Mouse (Mus musculus): ENCODE results near the gene Armc7. TPM values are rescaled to one million over a fixed set of nuclear protein-coding genes. Genes with fewer than 3 reads are reported as not detected.

Gene Armc7
- polyA plus RNA-seq (2015; fragmentation: Nextera tagmentation; extraction: Ambion mirVana) = 30.0 and 34.5 TPM in 2 replicates

DNA sequence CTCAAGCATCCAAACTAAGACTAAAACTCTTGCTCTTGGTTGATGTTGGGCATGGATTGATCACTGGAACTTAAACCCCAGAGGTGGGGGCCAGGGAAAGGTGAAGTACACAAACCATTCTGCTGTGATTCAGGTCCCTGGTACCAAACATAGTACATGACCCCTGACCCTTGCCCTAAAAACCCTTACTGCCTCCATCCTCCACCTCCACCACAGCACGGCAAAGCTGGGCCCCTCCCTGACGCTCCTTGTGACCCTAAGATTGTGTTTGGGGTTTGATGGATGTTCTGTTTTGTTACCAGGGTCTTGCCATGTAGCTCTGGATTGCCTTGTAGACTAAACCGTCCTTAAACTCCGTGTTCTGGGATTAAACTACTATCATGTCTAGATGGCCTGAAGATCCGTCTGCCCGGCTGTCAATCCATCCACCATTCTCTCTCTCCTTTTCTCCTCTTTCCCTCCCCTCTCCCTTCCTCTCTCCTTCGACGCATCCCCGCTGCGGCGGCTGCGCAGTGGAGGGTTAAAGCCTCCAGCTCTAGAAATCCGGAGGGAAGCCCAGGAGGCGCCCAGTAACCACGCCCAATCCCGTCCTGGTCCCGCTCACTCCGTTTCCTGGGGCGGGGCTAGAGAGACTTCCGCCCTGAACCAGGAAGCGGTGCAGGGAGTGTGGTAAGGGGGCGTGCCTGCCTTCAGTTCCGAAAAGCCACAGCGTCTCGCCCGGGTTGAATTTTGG is at the start of gene Armc7:
TSS of gene Armc7 (plus strand) at position 643 of the 733 bp plus-strand sequence.
- DNase-seq (ENCODE audit: low spot score) = peak; percentile 97

DNA sequence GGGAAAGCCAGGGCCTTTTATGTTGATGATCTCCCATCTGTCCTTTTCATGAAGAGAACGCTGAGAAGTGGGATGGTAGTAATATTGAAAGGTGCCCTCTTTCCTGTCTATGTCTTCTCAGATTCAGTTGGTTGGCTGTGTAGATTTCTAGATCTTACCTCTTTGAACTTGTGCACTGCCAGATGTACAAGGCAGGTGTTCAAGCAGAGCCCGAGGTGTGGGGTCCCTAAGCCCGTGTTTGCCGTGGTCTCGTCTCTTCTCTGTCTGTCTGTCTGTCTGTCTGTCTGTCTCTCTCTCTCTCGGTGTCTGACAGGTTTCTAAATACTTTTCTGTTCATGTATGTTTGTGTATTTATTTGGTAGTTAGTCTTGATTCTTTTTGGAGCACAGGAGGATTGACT is 49.8 kb upstream of the Armc7 start:
- peak; percentile 83 for DNase-seq (ENCODE audit: low spot score)

DNA sequence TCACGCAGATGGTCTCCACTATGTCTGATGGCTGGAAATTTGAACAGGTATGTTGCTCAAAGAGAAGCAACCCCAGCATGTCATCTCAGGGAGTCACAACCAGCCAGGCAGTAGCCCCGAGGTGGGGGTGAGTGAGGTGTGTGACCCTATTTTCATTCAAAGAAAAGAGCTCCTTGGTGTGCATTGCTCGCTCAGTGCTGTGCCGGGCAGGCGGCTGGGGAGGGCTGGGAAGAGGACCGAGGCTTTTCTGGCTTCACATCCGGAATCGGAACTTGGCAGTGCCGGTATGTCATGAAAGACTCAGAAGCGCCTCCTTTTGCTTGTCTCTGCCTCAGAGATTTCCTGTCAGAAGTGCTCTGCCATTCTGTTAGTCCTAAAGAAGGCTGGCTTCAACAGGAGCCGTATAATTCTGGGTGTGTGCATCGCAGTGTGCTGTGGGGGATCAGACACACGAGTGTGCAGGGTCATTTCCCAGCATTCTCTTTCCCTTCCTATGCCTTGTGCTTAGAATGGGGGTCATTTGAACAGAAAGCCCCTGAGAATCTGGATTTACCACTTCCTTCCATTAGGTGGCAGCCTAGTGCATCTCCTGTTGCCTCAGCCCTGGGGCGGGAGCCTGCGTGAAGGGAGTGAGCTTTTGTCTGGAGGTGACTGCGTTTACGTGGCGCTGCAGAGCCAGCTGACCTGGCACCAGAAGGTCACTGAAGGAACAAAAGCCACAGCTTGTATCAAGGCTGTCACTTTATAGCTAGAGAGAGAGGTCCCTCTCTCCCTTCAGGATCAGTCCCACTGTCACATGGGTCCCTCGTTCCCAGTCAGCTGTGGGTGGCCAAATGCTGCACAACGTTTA is 47.8 kb upstream of the Armc7 start:
- peak; percentile 86 for DNase-seq (ENCODE audit: low spot score)

DNA sequence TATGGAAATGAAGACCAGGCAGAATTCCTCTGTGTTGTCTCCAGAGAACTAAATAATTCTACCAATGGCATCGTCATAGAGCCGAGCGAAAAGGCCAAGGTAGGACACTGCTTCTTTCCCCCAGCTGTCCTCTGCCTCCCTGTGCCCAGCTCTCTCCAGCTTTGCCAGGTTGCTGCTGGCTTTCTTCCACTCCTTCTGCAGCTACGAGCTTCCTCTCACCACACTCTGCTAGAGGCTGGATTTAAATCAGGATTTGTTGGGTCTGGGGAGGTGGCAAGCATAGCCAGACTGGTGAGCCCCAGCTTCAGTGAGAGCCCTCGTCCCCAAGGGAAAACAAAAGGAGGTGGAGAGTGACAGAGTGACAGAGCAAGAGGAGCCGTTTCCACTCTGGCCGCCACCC is 46.2 kb upstream of the Armc7 start:
- no peak for DNase-seq (ENCODE audit: low spot score)

DNA sequence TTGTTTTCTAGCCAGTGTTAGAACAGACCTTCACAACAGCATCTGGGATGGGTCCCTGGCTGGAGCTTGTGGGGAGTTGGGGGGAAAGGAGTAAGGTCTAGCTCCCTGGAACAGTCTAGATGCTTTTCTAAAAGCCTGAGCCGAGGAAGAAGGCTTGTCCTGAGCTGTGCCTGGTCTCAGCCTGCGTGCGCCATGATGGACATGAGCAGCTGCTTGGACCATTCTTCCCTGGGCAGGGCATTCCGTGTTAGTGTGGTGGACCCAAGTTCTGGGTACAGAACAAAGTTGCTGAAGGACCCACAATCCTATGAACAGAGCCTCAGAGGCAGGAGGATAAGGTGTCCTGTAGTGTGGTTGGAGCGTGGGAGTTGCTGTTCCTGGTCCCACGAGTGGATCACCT is 44.9 kb upstream of the Armc7 start:
- no peak for DNase-seq (ENCODE audit: low spot score)

DNA sequence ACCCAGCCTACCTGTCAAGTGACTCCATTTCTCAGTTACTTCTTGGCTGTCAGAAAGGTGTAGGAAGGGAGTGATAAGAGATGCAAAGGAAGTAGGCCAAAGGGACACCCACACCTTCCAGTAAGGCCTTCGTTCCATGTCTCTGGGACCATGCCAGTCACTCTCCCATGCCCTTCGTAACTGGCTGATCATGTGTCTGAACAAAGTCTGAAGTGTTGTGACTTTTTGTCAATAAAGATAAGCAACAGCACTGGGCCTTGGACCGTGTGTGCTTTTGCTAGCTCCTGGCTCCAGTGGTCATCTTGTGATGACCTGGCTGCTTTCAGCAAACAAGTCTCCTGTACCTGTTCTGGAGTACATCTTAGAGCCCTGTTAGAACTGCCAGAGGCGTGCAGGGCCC is 42.7 kb upstream of the Armc7 start:
- DNase-seq (ENCODE audit: low spot score) = no peak

DNA sequence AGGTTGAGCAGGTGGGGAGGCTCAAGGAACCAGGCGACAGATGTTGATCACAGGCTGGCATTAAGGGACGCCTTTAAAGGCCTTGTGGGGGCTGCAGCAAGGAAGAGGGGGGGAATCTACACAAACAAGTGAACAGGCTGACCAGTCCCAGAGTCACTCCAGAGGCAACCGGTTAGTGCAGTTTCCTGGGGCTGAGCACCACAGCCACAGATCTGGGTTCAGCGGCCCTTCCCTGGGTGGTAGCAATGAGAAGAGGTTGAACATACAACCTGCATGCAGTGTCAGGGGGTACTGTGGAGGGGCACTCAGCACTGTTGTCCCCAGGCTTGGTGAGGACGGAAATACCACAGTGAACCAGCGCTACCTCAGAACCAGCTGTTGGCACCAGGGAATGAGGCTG is 42.1 kb upstream of the Armc7 start:
- DNase-seq (ENCODE audit: low spot score) = no peak

DNA sequence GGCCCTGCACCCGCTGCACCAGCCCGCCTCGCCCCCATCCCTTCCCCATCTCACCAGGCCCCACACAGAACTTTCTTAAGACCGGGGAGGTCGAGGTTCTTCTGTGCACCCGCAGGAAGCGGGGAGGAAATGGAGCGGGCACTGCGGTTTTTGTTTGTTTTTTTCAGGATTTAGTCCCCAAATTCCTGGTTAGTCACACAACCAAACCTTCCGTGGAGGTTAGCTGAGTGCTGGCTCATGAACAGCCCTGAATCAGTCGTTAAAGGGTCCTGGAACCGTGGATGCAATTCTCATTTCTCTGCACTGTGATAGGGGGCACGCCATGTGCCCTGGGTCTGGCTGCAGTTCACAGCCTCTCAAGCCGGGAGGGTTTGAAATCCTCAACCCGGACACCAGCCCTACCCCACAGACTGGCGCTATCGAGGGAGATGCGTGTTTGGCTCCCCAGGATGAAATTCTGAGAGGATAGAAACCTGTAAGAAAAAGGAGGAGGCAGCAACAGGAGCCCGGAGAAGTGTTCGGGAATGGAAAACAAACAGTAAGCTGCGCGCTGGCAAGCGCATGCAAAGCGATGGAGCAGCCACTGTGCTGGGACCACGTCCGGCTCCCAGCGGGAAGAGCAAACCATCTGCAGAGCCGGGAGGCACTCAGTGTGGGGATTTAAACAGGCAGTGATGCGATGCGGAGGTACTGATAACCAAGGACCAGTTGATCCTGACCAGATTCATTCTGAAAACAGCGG is 39.7 kb upstream of the Armc7 start:
- peak; percentile 40 for DNase-seq (ENCODE audit: low spot score)

DNA sequence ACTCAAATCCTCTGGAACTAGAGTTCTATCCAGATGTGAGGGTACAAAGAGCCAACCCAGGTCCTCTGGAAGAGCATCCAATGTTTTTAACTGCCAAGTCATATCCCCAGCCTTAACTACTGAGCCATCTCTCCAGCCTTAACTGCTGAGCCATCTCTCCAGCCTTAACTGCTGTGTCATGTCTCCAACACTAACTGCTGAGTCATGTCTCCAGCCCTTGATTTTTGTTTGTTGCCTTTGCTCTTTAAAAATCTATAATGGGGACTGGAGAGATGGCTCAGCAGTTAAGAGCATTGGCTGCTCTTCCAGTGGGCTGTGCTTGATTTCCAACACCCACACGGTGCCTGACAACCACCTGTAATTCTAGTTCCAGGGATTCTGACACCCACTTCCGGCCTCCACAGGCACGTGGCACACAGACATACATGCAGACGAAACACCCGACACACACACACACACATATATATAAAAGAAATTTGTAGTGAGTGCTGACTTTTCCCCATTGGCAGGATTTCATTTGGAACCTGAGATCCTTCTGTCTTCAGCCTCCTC is 37.8 kb upstream of the Armc7 start:
- peak; percentile 72 for DNase-seq (ENCODE audit: low spot score)

DNA sequence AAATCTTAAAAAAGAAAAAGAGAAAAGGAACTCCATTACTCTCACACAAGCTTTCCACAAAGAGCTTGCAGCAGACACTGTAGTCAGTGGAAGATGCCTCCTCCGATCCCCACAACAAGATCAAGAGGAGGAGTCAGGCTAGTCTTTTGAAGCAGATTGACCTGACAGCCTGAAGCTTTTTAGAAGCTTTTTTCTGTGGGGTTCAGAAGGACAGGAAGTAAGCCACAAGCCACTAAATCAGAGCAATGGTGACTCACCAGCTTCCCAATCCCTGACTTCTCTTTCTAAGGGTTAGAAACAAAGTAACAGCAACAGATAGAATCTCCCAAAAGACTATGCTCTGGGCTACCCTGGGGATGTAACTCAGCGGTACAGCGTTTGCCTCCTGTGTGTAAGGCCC is 36.1 kb upstream of the Armc7 start:
- DNase-seq (ENCODE audit: low spot score) = no peak

DNA sequence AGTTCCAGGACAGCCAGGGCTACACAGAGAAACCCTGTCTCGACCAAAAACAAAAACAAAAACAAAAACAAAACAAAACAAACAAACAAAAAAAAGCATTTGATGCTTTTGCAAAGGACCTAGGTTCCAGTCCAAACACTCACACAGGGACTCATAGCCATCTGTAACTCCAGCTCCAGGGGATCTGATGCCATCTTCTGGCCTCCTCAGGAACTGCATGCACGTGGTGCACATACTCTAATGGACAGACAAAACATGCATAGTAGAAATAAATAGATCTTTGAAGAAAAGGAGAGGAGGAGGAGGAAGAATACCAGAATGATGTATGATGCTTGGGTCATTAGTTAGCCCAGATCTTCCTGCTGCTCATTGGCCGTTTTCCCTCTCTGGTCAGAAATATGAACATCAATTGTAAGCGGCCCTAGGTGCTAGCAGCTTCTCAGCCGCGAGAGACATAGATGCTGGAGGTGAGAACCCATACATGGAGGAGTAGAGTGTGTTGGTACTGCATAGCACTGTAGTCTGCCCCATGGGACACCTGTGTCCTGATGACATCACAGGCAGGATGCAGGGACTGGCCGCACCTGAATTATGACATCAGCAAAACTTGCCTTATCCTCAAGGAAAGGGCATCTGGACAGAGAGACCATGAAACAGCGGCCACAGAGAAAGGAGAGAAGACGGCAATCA is 35.4 kb upstream of the Armc7 start, which contains the start of gene Trim80:
TSS of gene Trim80 (plus strand) at position 640 of the 690 bp plus-strand sequence.
- DNase-seq (ENCODE audit: low spot score) = no peak

DNA sequence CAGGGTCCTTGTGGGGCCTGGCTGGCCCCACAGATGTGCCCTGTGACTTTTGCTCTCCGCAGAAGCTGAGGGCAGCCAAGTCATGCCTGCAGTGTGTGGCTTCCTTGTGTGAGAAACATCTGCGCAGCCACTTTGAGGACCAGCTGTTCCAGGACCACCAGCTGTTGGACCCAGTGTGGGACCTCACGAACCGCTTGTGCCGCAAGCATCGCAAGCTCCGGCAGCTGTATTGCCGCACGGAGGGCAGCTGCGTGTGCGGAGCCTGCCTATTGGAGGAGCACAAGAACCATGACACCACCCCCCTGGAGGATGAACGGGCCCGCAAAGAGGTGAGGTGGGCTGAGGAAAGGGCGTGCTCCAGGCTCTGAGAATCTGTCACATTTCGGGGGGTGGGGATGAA is 34.0 kb upstream of the Armc7 start:
- DNase-seq (ENCODE audit: low spot score) = peak; percentile 82

DNA sequence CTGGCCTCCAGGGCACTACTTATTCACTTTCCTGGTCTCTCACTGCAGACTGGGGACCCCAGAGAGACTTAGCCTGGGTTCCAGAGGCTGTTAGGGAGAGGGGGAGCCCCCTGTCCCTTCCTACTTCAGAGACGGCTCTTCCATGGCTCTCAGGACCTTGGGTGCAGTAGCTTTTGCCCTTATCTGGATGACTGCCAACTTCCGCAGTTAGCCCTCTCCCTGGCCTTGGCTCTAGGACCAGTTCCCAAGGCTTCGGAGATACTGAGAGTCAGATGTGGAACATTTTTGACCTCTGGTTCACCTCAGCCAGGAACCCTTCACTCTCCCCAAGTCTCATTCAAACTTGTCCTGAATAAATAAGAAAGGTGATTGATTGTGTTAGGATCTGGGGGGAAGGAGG is 28.6 kb upstream of the Armc7 start:
- DNase-seq (ENCODE audit: low spot score) = no peak

DNA sequence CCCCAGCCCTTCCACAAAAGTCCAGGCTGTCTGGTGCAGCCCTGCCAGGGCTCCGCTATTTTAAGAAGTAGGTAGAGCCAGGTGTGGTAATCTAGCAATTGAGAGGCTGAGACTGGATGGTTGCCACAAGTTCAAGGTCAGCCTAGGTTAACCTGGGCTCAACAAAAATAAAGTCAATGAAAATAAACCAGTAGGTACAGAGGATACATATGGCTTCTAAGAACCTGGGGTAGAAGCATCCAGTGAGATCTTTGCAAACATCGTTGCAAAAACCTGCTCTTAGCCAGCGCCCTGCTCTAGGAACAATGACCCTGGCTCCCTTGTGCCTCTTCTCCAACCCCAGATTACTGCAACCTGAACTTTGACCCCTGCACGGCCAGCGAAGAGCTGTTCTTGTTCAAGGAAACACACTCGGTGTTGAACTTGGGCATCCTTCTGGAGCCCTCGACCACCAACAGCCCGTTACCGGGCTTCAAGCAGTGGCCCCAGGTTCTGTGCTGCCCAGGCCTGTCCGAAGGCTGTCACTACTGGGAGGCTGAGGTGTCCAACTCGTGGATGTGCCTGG is 28.1 kb upstream of the Armc7 start:
- no peak for DNase-seq (ENCODE audit: low spot score)

DNA sequence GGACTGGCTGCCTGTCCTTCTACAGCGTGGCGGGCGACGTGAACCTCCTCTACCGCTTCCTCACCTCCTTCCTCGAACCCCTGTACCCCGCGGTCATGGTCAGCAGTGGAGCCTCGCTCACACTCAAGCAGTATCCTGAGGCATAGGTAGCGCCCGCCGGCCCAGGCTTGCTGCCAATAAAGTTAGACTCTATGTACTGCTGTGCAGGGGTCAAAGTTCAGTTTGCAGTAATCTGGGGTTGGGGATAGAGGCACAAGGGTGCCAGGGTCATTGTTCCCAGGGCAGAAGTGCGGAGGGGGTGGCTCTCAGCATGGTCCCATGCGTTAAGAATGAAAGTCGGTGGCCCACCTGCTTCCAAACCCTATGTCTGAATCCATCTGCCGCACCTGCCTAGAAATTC is 27.4 kb upstream of the Armc7 start:
- no peak for DNase-seq (ENCODE audit: low spot score)

DNA sequence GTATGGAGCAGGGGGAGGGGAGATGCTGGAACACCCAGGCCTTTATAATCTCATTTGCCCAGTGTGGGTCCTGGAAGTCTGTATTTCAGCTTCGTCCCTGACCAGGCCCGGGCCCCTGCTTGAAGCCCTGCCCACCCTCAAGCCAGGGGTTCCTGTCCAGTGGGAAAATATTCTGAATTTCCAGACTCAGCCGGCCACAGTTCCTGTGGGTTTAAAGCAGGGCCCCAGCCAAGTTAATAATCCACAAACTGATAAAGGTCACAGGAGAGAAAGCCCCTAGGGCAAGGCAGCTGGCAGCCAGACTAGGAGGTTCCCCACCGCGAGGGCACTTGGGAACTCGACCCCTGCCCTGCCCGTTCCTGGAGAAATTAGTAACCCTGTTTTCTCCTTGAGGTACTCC is 26.5 kb upstream of the Armc7 start:
- no peak for DNase-seq (ENCODE audit: low spot score)

DNA sequence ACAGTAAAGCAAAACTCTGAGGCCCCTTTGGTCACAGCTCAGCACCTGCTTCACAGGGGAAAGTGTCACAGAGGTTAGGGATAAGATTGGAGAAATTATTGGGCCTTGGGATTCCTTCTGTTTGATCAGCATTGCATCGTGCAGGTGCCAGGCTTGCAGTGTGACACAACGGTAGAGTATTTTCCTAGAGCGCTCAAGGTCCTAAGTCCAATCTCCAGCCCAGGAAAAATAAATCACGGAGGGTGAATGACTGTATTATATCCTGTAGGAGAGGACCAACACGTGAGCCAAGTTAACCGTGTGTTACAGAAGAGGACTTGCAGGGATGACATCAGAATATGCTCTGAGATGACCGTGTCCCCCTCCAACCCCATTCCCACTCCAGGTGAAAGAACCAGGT is 25.3 kb upstream of the Armc7 start:
- no peak for DNase-seq (ENCODE audit: low spot score)

DNA sequence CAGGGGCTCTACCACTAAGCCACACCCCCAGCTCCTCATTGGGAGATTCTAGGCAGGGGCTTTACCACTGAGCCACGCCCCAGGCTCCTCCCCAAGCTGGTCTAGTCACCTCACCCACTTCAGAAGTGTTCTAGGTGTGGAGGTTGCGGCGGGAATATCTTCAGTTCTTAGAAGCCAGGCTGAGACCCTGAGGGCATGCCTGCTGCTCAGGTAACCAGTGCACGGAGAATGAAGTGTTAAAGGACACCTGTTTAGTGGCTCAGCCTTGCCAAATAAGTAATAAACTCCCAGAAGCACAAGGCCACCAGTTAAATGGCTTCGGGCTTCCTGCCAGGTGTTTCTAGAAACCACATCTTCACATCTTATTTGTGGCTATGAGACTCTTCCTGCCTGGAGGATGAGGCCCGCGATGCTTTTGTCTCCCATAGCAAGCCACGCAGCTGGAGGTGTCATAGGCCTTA is 23.7 kb upstream of the Armc7 start:
- peak; percentile 97 for DNase-seq (ENCODE audit: low spot score)

DNA sequence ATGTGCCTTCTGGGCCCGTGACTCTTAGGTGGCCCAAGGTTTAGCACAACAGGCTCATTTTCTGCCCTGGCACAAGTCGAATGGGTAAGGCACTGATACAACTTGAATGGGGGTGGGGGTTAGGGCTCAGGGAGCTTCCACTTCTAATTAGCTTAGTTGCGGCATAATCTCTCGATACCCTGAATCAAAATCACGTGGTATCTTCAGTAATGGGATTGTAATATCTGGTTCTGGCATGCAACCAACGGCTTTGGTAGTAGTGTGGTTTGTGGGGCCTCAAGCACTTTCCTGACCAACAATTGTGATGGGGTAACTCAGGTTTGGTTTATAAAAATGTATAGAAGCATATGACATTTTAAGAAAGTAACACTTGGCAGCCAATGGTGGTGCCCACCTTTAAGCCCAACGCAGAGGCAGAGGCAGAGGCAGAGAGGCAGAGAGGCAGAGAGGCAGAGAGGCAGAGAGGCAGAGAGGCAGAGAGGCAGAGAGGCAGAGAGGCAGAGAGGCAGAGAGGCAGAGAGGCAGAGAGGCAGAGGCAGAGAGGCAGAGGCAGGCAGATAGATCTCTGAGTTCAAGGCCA is 23.1 kb upstream of the Armc7 start:
- no peak for DNase-seq (ENCODE audit: low spot score)

DNA sequence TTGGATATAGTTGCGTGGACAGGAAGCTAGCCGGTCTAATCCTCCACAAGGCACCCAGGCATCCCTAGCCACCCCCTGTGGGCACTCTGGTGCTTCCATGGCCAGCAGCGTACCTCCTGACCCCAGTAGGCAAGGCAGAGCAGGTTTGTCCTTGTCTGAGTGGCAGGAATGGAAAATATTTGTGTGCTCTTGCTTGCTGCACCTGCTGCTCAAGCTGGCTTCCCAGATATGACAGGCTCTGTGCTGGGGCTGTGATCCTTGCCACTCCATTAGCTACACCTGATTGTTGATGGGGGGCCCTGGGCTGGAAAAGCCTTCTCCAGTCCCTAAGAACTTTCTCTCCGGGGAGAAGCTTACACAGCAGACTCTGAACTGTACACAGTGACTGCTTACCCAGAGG is 22.2 kb upstream of the Armc7 start:
- DNase-seq (ENCODE audit: low spot score) = peak; percentile 54

Data from thymus, postnatal 0 days (tissue).